Mouse (Mus musculus) myocyte (in vitro differentiated cells): Measurements from ENCODE around the gene Col1a1. TPM values are rescaled to one million over a fixed set of nuclear protein-coding genes. Genes with fewer than 3 reads are reported as not detected.
A peak's percentile ranks its signal among the peaks of the same experiment; 100 is the strongest.

Experiments
- H3K27me3 ChIP-seq: one replicate; pipeline ENCODE4 v1.6.1; 2011; ENCODE audit not compliant: control insufficient read depth, insufficient read depth, insufficient read length
- H3K36me3 ChIP-seq: one replicate; pipeline ENCODE4 v1.6.1; 2011; ENCODE audit not compliant: control insufficient read depth, insufficient read depth
- H3K4me2 ChIP-seq: one replicate; pipeline ENCODE4 v1.6.1; 2011; ENCODE audit warnings: low read depth, control low read depth
- H3K4me3 ChIP-seq: one replicate; pipeline ENCODE4 v1.5.1; 2011; ENCODE audit warnings: mild to moderate bottlenecking, control low read depth, moderate library complexity
- H3K79me2 ChIP-seq: one replicate; pipeline ENCODE4 v1.6.1; 2011; ENCODE audit not compliant: control insufficient read depth, insufficient read depth
- H3ac ChIP-seq: one replicate; pipeline ENCODE4 v1.6.1; 2011; ENCODE audit not compliant: control insufficient read depth, insufficient read length
- CEBPB ChIP-seq: IDR thresholded peaks from 2 replicates; pipeline ENCODE4 v1.6.1; 2011; ENCODE audit warnings: mild to moderate bottlenecking, moderate library complexity; ENCODE audit not compliant: poor library complexity, insufficient read depth, severe bottlenecking
- E2F4 ChIP-seq: IDR thresholded peaks from one replicate; pipeline ENCODE4 v1.6.1; 2011; ENCODE audit warnings: mild to moderate bottlenecking, control low read depth, moderate library complexity; ENCODE audit not compliant: insufficient read depth
- MAX ChIP-seq: IDR thresholded peaks from one replicate; pipeline ENCODE4 v1.6.1; 2011; ENCODE audit warnings: low read depth, mild to moderate bottlenecking, control low read depth
- MYOD1 ChIP-seq, 3 experiments: IDR thresholded peaks; one replicate each; pipeline ENCODE4 v1.6.1; 2011; ENCODE audit warnings: control low read depth in 2 of 3, low read depth in 2 of 3, mild to moderate bottlenecking in 2 of 3, moderate library complexity in 1 of 3; ENCODE audit not compliant: insufficient read length in 2 of 3, control insufficient read depth in 1 of 3
- MYOG ChIP-seq, 3 experiments: IDR thresholded peaks; one replicate each; pipeline ENCODE4 v1.6.1; 2011; ENCODE audit warnings: control low read depth in 2 of 3, low read depth in 2 of 3, mild to moderate bottlenecking in 2 of 3; ENCODE audit not compliant: insufficient read length in 2 of 3, control insufficient read depth in 1 of 3, insufficient read depth in 1 of 3
- POLR2A ChIP-seq: IDR thresholded peaks from one replicate; pipeline ENCODE4 v1.6.1; 2011; ENCODE audit warnings: low read depth, mild to moderate bottlenecking, control low read depth, moderate library complexity; ENCODE audit not compliant: insufficient read length
- POLR2AphosphoS2 ChIP-seq: IDR thresholded peaks from one replicate; pipeline ENCODE4 v1.6.1; 2011; ENCODE audit warnings: low read depth, control low read depth; ENCODE audit not compliant: insufficient read length
- REST ChIP-seq: IDR thresholded peaks from one replicate; pipeline ENCODE4 v1.6.1; 2011; ENCODE audit warnings: mild to moderate bottlenecking, control low read depth, moderate library complexity; ENCODE audit not compliant: insufficient read depth, insufficient read length
- SRF ChIP-seq: IDR thresholded peaks from one replicate; pipeline ENCODE4 v1.6.1; 2011; ENCODE audit warnings: low read depth; ENCODE audit not compliant: control insufficient read depth, insufficient read length
- TCF12 ChIP-seq: IDR thresholded peaks from one replicate; pipeline ENCODE4 v1.6.1; 2011; ENCODE audit warnings: mild to moderate bottlenecking, control low read depth; ENCODE audit not compliant: poor library complexity, insufficient read depth, severe bottlenecking
- TCF3 ChIP-seq: IDR thresholded peaks from one replicate; pipeline ENCODE4 v1.6.1; 2011; ENCODE audit warnings: low read depth, control low read depth; ENCODE audit not compliant: insufficient read length
- USF1 ChIP-seq: IDR thresholded peaks from one replicate; pipeline ENCODE4 v1.6.1; 2011; ENCODE audit warnings: low read depth, mild to moderate bottlenecking, control low read depth, moderate library complexity
- polyA plus RNA-seq: library from polyadenylated mRNA; unstranded; fragments of >200 nt; fragmentation: generic; extraction: Trizol; gene quantifications from one replicate; pipeline ENCODE4 v1.2.1, GENCODE M21; 2012; ENCODE audit warnings: missing spikeins

Gene Col1a1
- polyA plus RNA-seq, 1 experiment, result 206 TPM

GRCm38 (mm10) chr11:94994208-94994814 is 58.3 kb downstream of the Col1a1 start:
- peaks cover 15% of the 10 kb centered on the region for H3K36me3 ChIP-seq
- no peak overlapping the region for H3ac ChIP-seq
- TF ChIP-seq POLR2A, result no peak
- TF ChIP-seq MYOG (IDR thresholded peaks at IDR 0.05; ENCODE audit: control insufficient read depth in 1 of 3, insufficient read depth in 1 of 3, insufficient read length in 2 of 3, low read depth in 2 of 3), result no peak
- no peak for TF ChIP-seq MYOD1 (IDR thresholded peaks at IDR 0.05; ENCODE audit: control insufficient read depth in 1 of 3, insufficient read length in 2 of 3, low read depth in 2 of 3)
- no peak for TF ChIP-seq REST
- no peak for TF ChIP-seq TCF12
- no peak for TF ChIP-seq E2F4
- no peak for TF ChIP-seq TCF3
- peak overlapping the region; percentile 46 for H3K4me3 ChIP-seq
- no peaks in the 10 kb centered on the region for H3K27me3 ChIP-seq
- peak overlapping the region; percentile 99 for H3K4me2 ChIP-seq
- peaks cover 44% of the 10 kb centered on the region for H3K79me2 ChIP-seq

GRCm38 (mm10) chr11:94994947-94995772 is 59.1 kb downstream of the Col1a1 start:
- no peaks in the 10 kb centered on the region for H3K27me3 ChIP-seq
- peak overlapping the region; percentile 99 for H3K4me2 ChIP-seq
- H3K36me3 ChIP-seq, result peaks cover 15% of the 10 kb centered on the region
- H3K79me2 ChIP-seq, result peaks cover 44% of the 10 kb centered on the region
- no peak overlapping the region for H3K4me3 ChIP-seq
- H3ac ChIP-seq, result no peak overlapping the region
- TF ChIP-seq MYOG (IDR thresholded peaks at IDR 0.05; ENCODE audit: control insufficient read depth in 1 of 3, insufficient read depth in 1 of 3, insufficient read length in 2 of 3, low read depth in 2 of 3) (no peak), TCF3 (no peak), MYOD1 (IDR thresholded peaks at IDR 0.05; ENCODE audit: control insufficient read depth in 1 of 3, insufficient read length in 2 of 3, low read depth in 2 of 3) (no peak), REST (no peak), CEBPB (no peak), SRF (no peak), POLR2AphosphoS2 (no peak), TCF12 (no peak), USF1 (no peak), E2F4 (no peak), POLR2A (no peak), MAX (no peak)

- Histone ChIP-seq H3ac (no peak overlapping the region), H3K79me2 (peaks cover 44% of the 10 kb centered on the region), H3K4me2 (no peak overlapping the region), H3K36me3 (peaks cover 15% of the 10 kb centered on the region), H3K27me3 (no peaks in the 10 kb centered on the region), H3K4me3 (no peak overlapping the region)
- no peak for TF ChIP-seq MAX
- TF ChIP-seq REST, result no peak
- no peak for TF ChIP-seq TCF12
- no peak for TF ChIP-seq SRF
- TF ChIP-seq MYOG (IDR thresholded peaks at IDR 0.05; ENCODE audit: control insufficient read depth in 1 of 3, insufficient read depth in 1 of 3, insufficient read length in 2 of 3, low read depth in 2 of 3), result no peak
- no peak for TF ChIP-seq E2F4
- no peak for TF ChIP-seq TCF3
- no peak for TF ChIP-seq POLR2A
- no peak for TF ChIP-seq MYOD1 (IDR thresholded peaks at IDR 0.05; ENCODE audit: control insufficient read depth in 1 of 3, insufficient read length in 2 of 3, low read depth in 2 of 3)
- TF ChIP-seq USF1, result no peak
- TF ChIP-seq POLR2AphosphoS2, result no peak
- TF ChIP-seq CEBPB, result no peak
These were observed 60.1 kb downstream of the Col1a1 start for GRCm38 (mm10) chr11:94996101-94996500.

- Histone ChIP-seq H3K27me3 (no peaks in the 10 kb centered on the region), H3K4me2 (no peak overlapping the region), H3K36me3 (peaks cover 15% of the 10 kb centered on the region), H3K4me3 (no peak overlapping the region), H3K79me2 (peaks cover 42% of the 10 kb centered on the region), H3ac (no peak overlapping the region)
- TF ChIP-seq MYOD1 (IDR thresholded peaks at IDR 0.05; ENCODE audit: control insufficient read depth in 1 of 3, insufficient read length in 2 of 3, low read depth in 2 of 3) (no peak), MAX (no peak), POLR2AphosphoS2 (no peak), CEBPB (no peak), TCF12 (no peak), TCF3 (no peak), MYOG (IDR thresholded peaks at IDR 0.05; ENCODE audit: control insufficient read depth in 1 of 3, insufficient read depth in 1 of 3, insufficient read length in 2 of 3, low read depth in 2 of 3) (no peak), REST (no peak), SRF (no peak)
These were observed 61.0 kb downstream of the Col1a1 start for GRCm38 (mm10) chr11:94996984-94997383.
